Mouse (Mus musculus) adrenal gland (tissue): ENCODE data around the gene Tsc22d1.

Experiments used
- intact Hi-C: fragments of 180-260 bp; cut with DNase I; formaldehyde crosslinking; loops from one replicate; pipeline ENCODE4 v1.15.1; 2025

The Tsc22d1 gene

DNA sequence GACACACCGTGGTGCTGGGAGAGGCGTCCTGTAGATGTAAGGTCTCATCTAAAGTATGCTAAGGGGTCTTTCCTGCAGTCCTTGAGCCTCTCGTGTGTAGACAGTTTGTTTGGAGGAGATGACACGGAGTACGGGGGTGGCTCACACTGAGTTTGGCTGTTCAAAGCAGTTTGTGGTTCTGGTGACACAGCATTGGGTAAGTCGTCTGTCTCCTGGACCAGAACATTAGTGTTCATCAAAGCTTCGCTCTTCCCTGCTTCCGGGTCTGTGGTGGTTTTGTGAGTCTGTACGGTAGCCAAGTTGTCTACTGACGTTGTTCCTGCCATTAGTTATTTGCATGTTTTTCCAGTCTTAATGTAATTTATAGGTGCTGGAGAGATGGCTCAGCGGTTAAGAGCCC, 65.7 kb downstream of the Tsc22d1 start:
- intact Hi-C loops: loop anchor here (5.0 kb wide), 1 partner anchor 532 kb away; no protein-coding TSS in a partner anchor

- intact Hi-C loops: loop anchor here (5.0 kb wide), 1 partner anchor 529 kb away; no protein-coding TSS in a partner anchor
Measured at GRCm38 (mm10) chr14:76483701-76484100, 68.9 kb downstream of the Tsc22d1 start.

DNA sequence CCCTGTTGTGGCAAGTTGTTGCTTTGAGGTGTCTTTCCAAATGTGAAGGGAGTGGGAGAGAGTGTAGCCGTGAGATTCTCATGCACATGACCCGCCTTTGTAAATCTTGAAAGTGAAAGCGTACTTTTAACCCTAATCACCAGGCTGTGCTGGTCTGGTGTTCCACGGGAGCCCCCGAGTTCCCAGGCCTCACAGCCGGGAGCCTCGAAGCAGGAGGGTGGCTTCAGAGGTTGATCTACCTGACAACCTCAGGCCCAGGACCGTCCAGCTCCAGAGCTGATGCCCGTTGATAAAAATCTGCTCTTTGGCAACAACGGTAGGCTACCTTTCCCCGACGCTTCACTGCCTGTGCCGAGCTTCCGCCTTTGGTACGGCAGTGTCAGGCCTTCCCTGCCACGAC, 72.8 kb downstream of the Tsc22d1 start:
- intact Hi-C loops: no loop called here

- intact Hi-C loops: no loop called here
Measured at GRCm38 (mm10) chr14:76488101-76489044, 73.6 kb downstream of the Tsc22d1 start.

DNA sequence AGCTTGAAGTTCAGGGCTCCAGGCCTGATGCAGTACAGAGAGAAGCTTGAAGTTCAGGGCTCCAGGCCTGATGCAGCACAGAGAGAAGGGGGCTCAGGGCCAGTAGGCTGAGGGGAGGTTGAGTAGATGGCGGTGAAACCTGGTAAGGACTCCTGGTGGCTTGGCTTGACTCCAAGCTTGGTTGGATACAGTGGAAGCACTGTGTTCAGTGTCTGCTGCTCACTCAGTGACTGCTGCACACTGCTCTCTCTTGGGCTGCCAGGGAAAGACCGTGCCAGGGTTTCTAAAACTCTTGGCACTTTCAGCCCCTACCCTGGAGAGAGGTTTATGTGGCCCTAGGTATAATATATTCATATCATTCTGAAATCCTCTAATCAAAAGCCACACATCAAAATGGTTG, 74.4 kb downstream of the Tsc22d1 start:
- intact Hi-C loops: no loop called here

DNA sequence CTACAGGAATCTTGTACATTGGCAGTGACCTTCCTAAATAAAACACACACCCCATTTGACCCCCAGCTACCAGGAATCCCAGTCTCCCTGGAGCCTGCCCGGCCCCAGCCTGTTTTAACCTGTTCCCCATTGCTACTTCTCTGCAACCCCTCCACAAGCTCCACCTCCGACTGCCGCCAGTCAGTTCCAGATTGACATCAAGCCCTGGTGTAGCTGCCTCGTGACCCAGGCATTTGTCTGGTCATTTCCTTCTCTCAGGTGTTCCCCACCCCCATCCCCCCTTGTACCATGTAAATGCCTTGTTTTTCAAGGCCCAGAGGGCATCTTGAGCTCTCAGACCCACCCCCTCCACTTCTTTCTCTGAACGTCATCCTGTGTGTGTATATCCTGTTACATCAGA, 80.3 kb downstream of the Tsc22d1 start:
- intact Hi-C loops: no loop called here

DNA sequence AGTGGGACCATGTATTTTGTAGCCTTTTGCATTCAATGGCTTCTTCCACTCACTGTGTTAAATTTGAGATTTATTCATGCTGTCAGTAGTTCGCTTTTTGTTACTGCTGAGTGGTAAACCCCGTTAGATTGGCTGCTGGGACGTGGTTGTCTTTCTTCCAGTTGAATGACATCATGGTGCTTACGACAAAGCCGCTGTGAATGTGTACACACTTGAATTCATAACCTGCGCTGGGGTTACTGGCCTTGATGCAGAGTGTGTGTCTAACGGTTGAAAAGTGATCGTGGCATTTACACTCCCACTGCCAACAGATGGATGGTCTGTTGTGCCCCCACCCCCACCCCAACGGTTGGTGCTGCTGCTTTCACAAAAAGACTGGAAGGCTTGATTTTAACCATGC, 82.4 kb downstream of the Tsc22d1 start:
- intact Hi-C loops: no loop called here

DNA sequence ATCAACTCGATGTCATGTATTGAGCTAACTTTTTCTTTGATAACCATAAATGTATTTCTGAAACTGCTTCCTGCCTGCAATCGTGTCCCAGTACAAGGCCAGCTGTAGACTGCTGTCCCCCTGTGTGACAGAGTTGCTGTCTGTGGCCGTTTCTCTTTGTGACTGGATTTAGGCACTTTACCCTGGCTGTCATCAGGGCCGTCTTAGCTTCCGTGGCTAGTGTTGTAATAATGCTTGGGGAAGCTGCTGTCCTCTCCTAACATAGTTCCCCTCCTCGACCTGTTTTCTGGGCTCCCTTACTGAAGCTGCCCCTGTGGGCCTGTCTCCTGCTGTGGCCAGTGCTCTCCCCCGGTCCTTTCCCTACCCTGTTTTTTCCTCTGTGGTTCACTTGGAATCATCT, 83.4 kb downstream of the Tsc22d1 start:
- intact Hi-C loops: no loop called here

DNA sequence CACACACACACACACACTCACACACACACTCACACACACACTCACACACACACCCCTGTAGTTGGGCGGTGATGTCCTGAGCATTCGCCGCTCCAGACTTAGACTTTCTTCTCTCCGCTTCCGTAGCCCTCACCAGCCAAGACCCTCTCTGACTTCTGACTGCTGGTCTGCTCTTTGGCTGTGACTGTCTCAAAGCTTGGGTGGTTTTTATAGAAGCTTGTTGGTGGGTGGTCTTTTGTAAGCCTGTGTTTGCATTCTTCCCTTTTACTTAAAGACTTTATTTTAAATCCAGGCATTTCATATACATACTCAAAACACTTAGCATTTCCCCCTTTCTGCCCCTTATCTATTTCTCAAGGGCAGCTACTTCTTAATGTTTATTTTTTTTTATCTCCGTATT, 84.7 kb downstream of the Tsc22d1 start:
- intact Hi-C loops: no loop called here

GRCm38 (mm10) chr14:76500036-76500435, 85.3 kb downstream of the Tsc22d1 start:
- intact Hi-C loops: loop anchor here (10.0 kb wide), 1 partner anchor 275 kb away; no protein-coding TSS in a partner anchor

DNA sequence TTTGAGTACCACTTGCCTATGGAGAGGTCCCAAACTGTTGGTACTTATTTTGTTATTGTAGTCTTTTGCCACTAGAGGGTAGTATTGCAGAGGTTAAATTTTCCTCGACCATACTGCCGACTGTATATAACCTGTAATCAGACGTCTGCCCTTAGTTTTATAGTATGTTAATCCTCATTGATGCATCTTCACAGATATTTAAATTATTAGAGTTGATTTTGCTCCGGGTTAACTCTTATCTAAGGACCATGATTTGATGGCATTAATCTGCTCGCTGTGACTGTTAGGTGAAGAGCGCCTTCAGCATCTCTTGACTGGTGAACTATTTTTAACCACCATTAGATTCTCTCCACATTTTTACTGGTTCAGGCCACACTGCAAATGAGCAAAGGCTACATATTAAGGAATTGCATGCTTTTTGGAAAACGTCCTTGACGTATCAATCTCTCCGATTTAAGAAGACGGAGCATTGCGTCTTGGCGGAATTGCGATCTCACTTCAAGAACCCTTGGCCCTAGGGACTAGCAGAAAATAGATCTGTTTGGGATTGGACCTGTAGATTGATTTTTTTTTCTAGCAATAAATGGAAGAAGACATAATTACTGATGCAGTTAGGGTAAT, 88.6 kb downstream of the Tsc22d1 start:
- intact Hi-C loops: loop anchor here (1.0 to 10.0 kb wide), 2 partner anchors 271 to 506 kb away; no protein-coding TSS in a partner anchor

DNA sequence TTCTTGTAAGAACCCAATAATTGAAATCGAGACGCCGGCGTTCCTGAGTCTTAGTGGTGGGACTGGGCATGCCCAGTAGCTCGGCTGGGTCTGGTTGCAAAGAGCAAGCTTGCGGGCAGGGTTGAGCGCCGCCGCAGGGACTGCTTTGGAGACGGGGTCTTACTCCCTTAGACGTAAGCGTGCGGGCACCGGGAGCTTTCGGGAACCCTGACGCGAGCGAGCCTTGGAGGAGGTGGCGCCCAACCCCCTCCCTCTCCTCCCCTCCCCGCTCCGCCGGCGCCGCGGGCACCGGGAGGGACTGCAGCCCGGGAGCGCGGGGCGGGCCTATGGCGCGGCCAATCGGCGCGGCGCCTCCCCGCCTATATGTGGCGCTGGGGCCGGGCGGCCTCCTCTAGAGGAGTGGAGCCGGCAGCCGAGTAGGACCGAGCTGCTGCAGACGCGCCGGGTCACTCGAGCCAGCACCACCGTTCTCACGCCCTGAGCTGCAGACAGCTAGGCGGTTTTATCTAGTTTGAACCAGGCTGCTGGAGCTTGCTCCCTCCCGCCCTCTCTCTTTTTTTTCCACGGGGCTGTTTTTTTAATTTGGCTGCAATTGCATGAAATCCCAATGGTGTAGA, 89.5 kb downstream of the Tsc22d1 start:
- intact Hi-C loops: loop anchor here (10.0 kb wide), 1 partner anchor 271 kb away; no protein-coding TSS in a partner anchor

GRCm38 (mm10) chr14:76505101-76505438, 90.3 kb downstream of the Tsc22d1 start:
- intact Hi-C loops: loop anchor here (5.0 to 10.0 kb wide), 4 partner anchors 87 to 270 kb away; no protein-coding TSS in a partner anchor

DNA sequence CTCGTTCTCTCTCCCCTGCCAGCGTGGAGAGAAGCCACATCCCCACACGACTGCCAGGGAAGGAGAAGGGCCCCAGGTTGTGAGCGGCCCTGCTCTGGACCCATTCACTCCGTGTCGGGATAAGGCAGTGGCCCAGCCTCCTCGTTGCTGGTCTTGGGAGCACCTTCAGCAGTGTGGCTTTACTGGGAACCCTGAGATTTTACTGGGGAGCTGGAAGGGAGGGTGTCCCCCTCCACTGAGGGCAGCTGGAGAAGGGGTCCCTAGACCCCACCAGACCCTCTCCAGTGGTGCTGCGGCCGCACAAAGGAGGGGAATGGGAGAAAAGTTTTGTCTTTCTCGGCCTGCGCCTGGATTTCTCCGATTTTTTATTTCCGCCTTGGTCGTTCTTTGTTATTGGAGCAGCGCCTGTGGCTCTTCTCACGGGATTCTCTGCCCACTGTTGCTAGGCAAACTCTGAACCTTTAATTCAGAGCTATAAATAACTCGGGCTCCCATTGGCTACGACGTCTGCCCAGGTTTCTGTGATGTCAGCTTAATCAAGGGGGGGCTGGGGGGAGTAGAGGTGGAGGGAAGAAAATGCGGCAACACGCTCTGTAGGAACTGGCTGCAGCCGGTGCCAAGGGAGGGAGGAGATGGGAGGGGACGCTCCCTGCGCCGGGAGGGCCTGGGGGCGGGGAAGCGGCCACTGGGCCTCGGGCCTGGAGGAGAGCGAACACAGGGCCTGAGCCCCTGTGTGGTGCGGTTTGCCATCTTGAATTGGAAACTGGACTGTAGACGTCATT, 90.9 kb downstream of the Tsc22d1 start:
- intact Hi-C loops: loop anchor here (1.0 to 10.0 kb wide), 5 partner anchors 87 to 371 kb away; no protein-coding TSS in a partner anchor

GRCm38 (mm10) chr14:76506425-76507205, 91.9 kb downstream of the Tsc22d1 start:
- intact Hi-C loops: loop anchor here (1.0 to 10.0 kb wide), 5 partner anchors 86 to 370 kb away; no protein-coding TSS in a partner anchor

DNA sequence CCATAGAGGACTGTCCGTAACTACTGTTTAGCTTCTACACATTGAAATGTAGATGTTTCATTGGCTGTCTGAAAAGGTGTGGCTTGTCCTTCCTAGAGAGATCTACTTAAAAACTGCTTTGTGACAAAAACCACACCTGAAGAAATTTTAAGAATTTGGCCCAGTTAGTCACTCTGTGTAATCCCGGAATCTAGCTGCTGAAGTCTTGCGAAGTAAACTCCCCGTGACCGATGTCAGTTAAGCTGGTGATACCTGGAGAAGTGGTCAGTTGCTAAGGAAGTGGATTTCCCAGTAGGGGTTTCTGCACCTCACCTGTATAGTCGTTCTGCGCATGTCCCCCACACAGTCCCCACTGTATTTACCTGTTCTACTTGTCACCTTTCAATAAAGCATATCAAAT, 92.6 kb downstream of the Tsc22d1 start:
- intact Hi-C loops: loop anchor here (5.0 to 10.0 kb wide), 4 partner anchors 85 to 267 kb away; no protein-coding TSS in a partner anchor

- intact Hi-C loops: loop anchor here (5.0 to 10.0 kb wide), 4 partner anchors 84 to 267 kb away; no protein-coding TSS in a partner anchor
Measured at GRCm38 (mm10) chr14:76507804-76508500, 93.2 kb downstream of the Tsc22d1 start.

GRCm38 (mm10) chr14:76508701-76509100, 93.9 kb downstream of the Tsc22d1 start:
- intact Hi-C loops: loop anchor here (5.0 to 10.0 kb wide), 4 partner anchors 84 to 266 kb away; no protein-coding TSS in a partner anchor

DNA sequence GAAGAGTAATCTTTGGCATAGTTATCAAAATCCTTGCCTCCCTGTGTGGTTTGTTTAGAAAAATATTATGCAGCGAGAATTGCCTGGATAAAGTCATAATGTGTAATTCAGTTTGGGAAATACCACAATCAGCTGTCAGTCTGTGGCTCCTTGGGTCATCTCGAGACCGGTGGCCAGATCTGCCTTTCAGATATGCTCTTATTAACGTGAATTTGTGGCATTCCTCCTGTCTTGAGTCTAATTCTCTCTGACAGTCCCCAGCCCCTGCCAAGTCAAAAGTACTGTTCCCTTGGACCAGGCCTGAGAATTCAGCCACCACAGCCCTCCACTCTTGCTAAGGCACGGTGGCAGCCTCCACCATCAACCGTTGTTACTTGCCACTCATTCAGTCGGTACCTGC, 97.2 kb downstream of the Tsc22d1 start:
- intact Hi-C loops: loop anchor here (5.0 kb wide), 1 partner anchor 40 kb away; no protein-coding TSS in a partner anchor
